Comparison of ENCODE assay signal across 8 mouse cellular contexts in genomic region chr4:40720910-40721309, GRCm38 (mm10). TPM values are rescaled to one million over a fixed set of nuclear protein-coding genes. Genes with fewer than 3 reads are reported as not detected.
A peak's percentile ranks its signal among the peaks of the same experiment; 100 is the strongest.
DNase-seq lines count a peak whose midpoint lies in the region; ATAC-seq lines count a peak whose summit lies in the region.
"Had no signal": no experiment of that assay in that cellular context is flagged by ENCODE, and none has a peak within 500 bp of the region (broad histone marks: within the 10 kb centered on the region; RNA-seq: fewer than 3 reads in every experiment).

No protein-coding gene starts in this region.

- WGBS in limb, embryonic 12.5 days: 92% methylated on average over 8 of the region's 8 CpGs
- WGBS in limb, embryonic 10.5 days: 95% methylated on average over 8 of the region's 8 CpGs
- 93% methylated on average over 8 of the region's 8 CpGs for WGBS in embryonic facial prominence, embryonic 11.5 days
- 90% methylated on average over 8 of the region's 8 CpGs for WGBS in limb, embryonic 15.5 days
- WGBS in stomach, embryonic 15.5 days: 92% methylated on average over 8 of the region's 8 CpGs

- peaks cover 19% of the 10 kb centered on the region for H3K36me3 ChIP-seq in limb, embryonic 12.5 days
- peaks cover 21% of the 10 kb centered on the region for H3K36me3 ChIP-seq in limb, embryonic 10.5 days
- no peaks in the 10 kb centered on the region for H3K36me3 ChIP-seq in embryonic facial prominence, embryonic 11.5 days (replicated peaks; ENCODE audit: control insufficient read depth, insufficient read depth, low read depth, low read length)
- H3K36me3 ChIP-seq in limb, embryonic 15.5 days: peaks cover 14% of the 10 kb centered on the region; the same call in 1 of the 2 replicates
- peaks cover 3% of the 10 kb centered on the region; the same call in 1 of the 2 replicates for H3K36me3 ChIP-seq in stomach, embryonic 15.5 days

- no peaks in the 10 kb centered on the region for H3K9me3 ChIP-seq in limb, embryonic 12.5 days
- no peaks in the 10 kb centered on the region for H3K9me3 ChIP-seq in limb, embryonic 10.5 days (replicated peaks)
- no peaks in the 10 kb centered on the region for H3K9me3 ChIP-seq in embryonic facial prominence, embryonic 11.5 days (replicated peaks; ENCODE audit: control insufficient read depth, low read length)
- no peaks in the 10 kb centered on the region for H3K9me3 ChIP-seq in limb, embryonic 15.5 days
- no peaks in the 10 kb centered on the region for H3K9me3 ChIP-seq in stomach, embryonic 15.5 days
- H3K9me3 ChIP-seq: neural tube, embryonic 12.5 days had no signal

- H3K4me1 ChIP-seq in limb, embryonic 12.5 days (replicated peaks): peaks cover 34% of the 10 kb centered on the region
- peaks cover 29% of the 10 kb centered on the region for H3K4me1 ChIP-seq in limb, embryonic 10.5 days
- H3K4me1 ChIP-seq in embryonic facial prominence, embryonic 11.5 days (ENCODE audit: control insufficient read depth, insufficient read depth, low read length): no peaks in the 10 kb centered on the region
- peaks cover 23% of the 10 kb centered on the region for H3K4me1 ChIP-seq in limb, embryonic 15.5 days
- H3K4me1 ChIP-seq in stomach, embryonic 15.5 days: peaks cover 15% of the 10 kb centered on the region

- peak overlapping the region; percentile 100 for H3K27ac ChIP-seq in limb, embryonic 12.5 days
- no peak overlapping the region for H3K27ac ChIP-seq in limb, embryonic 10.5 days
- H3K27ac ChIP-seq in embryonic facial prominence, embryonic 11.5 days (replicated peaks; ENCODE audit: low read depth, low read length): no peak overlapping the region
- H3K27ac ChIP-seq in limb, embryonic 15.5 days: peak overlapping the region; percentile 100
- H3K27ac ChIP-seq in stomach, embryonic 15.5 days: peak overlapping the region; percentile 100
- H3K27ac ChIP-seq: neural tube, embryonic 12.5 days had no signal

- H3K27me3 ChIP-seq in limb, embryonic 12.5 days: no peaks in the 10 kb centered on the region
- H3K27me3 ChIP-seq in limb, embryonic 10.5 days (ENCODE audit: low read depth, poor library complexity, severe bottlenecking): no peaks in the 10 kb centered on the region
- no peaks in the 10 kb centered on the region for H3K27me3 ChIP-seq in embryonic facial prominence, embryonic 11.5 days (ENCODE audit: control insufficient read depth, insufficient read depth, low read length)
- H3K27me3 ChIP-seq in limb, embryonic 15.5 days: no peaks in the 10 kb centered on the region
- no peaks in the 10 kb centered on the region for H3K27me3 ChIP-seq in stomach, embryonic 15.5 days (replicated peaks)
- H3K27me3 ChIP-seq: neural tube, embryonic 12.5 days had no signal

- H3K9ac ChIP-seq in limb, embryonic 12.5 days (replicated peaks): no peak overlapping the region
- H3K9ac ChIP-seq in embryonic facial prominence, embryonic 11.5 days (replicated peaks; ENCODE audit: low read length): peak overlapping the region; percentile 98; the same call in 1 of the 2 replicates
- no peak overlapping the region for H3K9ac ChIP-seq in limb, embryonic 15.5 days
- H3K9ac ChIP-seq in stomach, embryonic 15.5 days: no peak overlapping the region

- no peak overlapping the region for H3K4me3 ChIP-seq in limb, embryonic 12.5 days (replicated peaks)
- H3K4me3 ChIP-seq in limb, embryonic 10.5 days: no peak overlapping the region
- H3K4me3 ChIP-seq in embryonic facial prominence, embryonic 11.5 days (ENCODE audit: low read depth, low read length): no peak overlapping the region
- no peak overlapping the region for H3K4me3 ChIP-seq in limb, embryonic 15.5 days
- H3K4me3 ChIP-seq in stomach, embryonic 15.5 days (replicated peaks): no peak overlapping the region
- H3K4me3 ChIP-seq: neural tube, embryonic 12.5 days had no signal

- no peak overlapping the region for H3K4me2 ChIP-seq in limb, embryonic 12.5 days
- H3K4me2 ChIP-seq in embryonic facial prominence, embryonic 11.5 days (ENCODE audit: low read depth, low read length): no peak overlapping the region
- H3K4me2 ChIP-seq in limb, embryonic 15.5 days: peak overlapping the region; percentile 59
- H3K4me2 ChIP-seq in stomach, embryonic 15.5 days: peak overlapping the region; percentile 67; the same call in 1 of the 2 replicates

- ATAC-seq in limb, embryonic 12.5 days (ENCODE audit: insufficient number of reproducible peaks, insufficient read depth, low FRiP score, low TSS enrichment, low read depth): no peak
- ATAC-seq in embryonic facial prominence, embryonic 11.5 days (replicated peaks; ENCODE audit: insufficient number of reproducible peaks, low FRiP score, low TSS enrichment, low read depth): no peak
- ATAC-seq in limb, embryonic 15.5 days (ENCODE audit: insufficient number of reproducible peaks, low FRiP score, low TSS enrichment, low read depth): no peak
- no peak for ATAC-seq in stomach, embryonic 15.5 days (ENCODE audit: insufficient read depth, low FRiP score, low read depth)

- DNase-seq in limb, embryonic 10.5 days (ENCODE audit: low spot score): no peak
- DNase-seq in embryonic facial prominence, embryonic 11.5 days (ENCODE audit: low spot score): no peak
- DNase-seq in urinary bladder, adult 18-20 months (ENCODE audit: low spot score in 2 of 2): no peak
- no peak for DNase-seq in cerebellum, postnatal 14 days

RNA-seq across cellular contexts. Expression of gene Dnaja1, which starts 1.0 kb away (rescaled TPM):
- polyA plus RNA-seq in limb, embryonic 12.5 days (2016; fragmentation: Nextera tagmentation; extraction: Ambion mirVana): 459 and 511 TPM in 2 replicates
- polyA plus RNA-seq in limb, embryonic 10.5 days (2016; fragmentation: Nextera tagmentation; extraction: Ambion mirVana): 546 and 555 TPM in 2 replicates
- polyA plus RNA-seq in embryonic facial prominence, embryonic 11.5 days (2014; fragmentation: Nextera tagmentation; extraction: Ambion mirVana): 665 and 708 TPM in 2 replicates
- polyA plus RNA-seq in limb, embryonic 15.5 days (2015; fragmentation: Nextera tagmentation; extraction: Ambion mirVana): 375 and 380 TPM in 2 replicates
- polyA plus RNA-seq in stomach, embryonic 15.5 days (2015; fragmentation: Nextera tagmentation; extraction: Ambion mirVana): 361 and 370 TPM in 2 replicates

RNA-seq across cellular contexts. Expression of gene Aptx, which starts 17.9 kb away (rescaled TPM):
- polyA plus RNA-seq in limb, embryonic 12.5 days (2016; fragmentation: Nextera tagmentation; extraction: Ambion mirVana): 34.0 and 37.9 TPM in 2 replicates
- 35.4 and 39.6 TPM in 2 replicates for polyA plus RNA-seq in limb, embryonic 10.5 days (2016; fragmentation: Nextera tagmentation; extraction: Ambion mirVana)
- 37.8 and 38.2 TPM in 2 replicates for polyA plus RNA-seq in embryonic facial prominence, embryonic 11.5 days (2014; fragmentation: Nextera tagmentation; extraction: Ambion mirVana)
- polyA plus RNA-seq in limb, embryonic 15.5 days (2015; fragmentation: Nextera tagmentation; extraction: Ambion mirVana): 31.8 and 32.1 TPM in 2 replicates
- polyA plus RNA-seq in stomach, embryonic 15.5 days (2015; fragmentation: Nextera tagmentation; extraction: Ambion mirVana): 24.2 and 25.0 TPM in 2 replicates

RNA-seq across cellular contexts. Expression of gene Smu1, which starts 36.8 kb away (rescaled TPM):
- polyA plus RNA-seq in limb, embryonic 12.5 days (2016; fragmentation: Nextera tagmentation; extraction: Ambion mirVana): 159 and 160 TPM in 2 replicates
- 186 and 189 TPM in 2 replicates for polyA plus RNA-seq in limb, embryonic 10.5 days (2016; fragmentation: Nextera tagmentation; extraction: Ambion mirVana)
- 195 and 203 TPM in 2 replicates for polyA plus RNA-seq in embryonic facial prominence, embryonic 11.5 days (2014; fragmentation: Nextera tagmentation; extraction: Ambion mirVana)
- 134 and 138 TPM in 2 replicates for polyA plus RNA-seq in limb, embryonic 15.5 days (2015; fragmentation: Nextera tagmentation; extraction: Ambion mirVana)
- polyA plus RNA-seq in stomach, embryonic 15.5 days (2015; fragmentation: Nextera tagmentation; extraction: Ambion mirVana): 137 and 144 TPM in 2 replicates

Comparison
In these comparisons a context has a peak if more than half of its experiments do, and no peak if none do; other contexts are left out.
1. H3K27ac ChIP-seq: peak in limb, embryonic 12.5 days (single experiment), limb, embryonic 15.5 days (single experiment) and stomach, embryonic 15.5 days (single experiment); none in limb, embryonic 10.5 days (single experiment) and embryonic facial prominence, embryonic 11.5 days (single experiment).
2. H3K4me2 ChIP-seq: peak in limb, embryonic 15.5 days (single experiment) and stomach, embryonic 15.5 days (single experiment); none in limb, embryonic 12.5 days (single experiment) and embryonic facial prominence, embryonic 11.5 days (single experiment).